Mouse (Mus musculus) embryonic facial prominence, embryonic 12.5 days (tissue): Measurements from ENCODE around the gene Gck. TPM values are rescaled to one million over a fixed set of nuclear protein-coding genes. Genes with fewer than 3 reads are reported as not detected.
A peak's percentile ranks its signal among the peaks of the same experiment; 100 is the strongest.

Experiments used
- ATAC-seq: fragments of 200-750 bp; cut with Nextera tagmentation; 2 replicates; pipeline ENCODE4 v1.8.0; 2017; ENCODE audit not compliant: insufficient number of reproducible peaks, insufficient read depth, low FRiP score, low TSS enrichment
- H3K27ac ChIP-seq: fragments of 300-500 bp; sonication (generic); 2 replicates; pipeline ENCODE4 v1.5.1; 2016; ENCODE audit warnings: mild to moderate bottlenecking
- H3K27me3 ChIP-seq: fragments of 300-500 bp; sonication (generic); 2 replicates; pipeline ENCODE4 v1.6.1; 2016; ENCODE audit warnings: mild to moderate bottlenecking, moderate library complexity
- H3K36me3 ChIP-seq: fragments of 300-500 bp; sonication (generic); 2 replicates; pipeline ENCODE4 v1.6.1; 2016; ENCODE audit warnings: mild to moderate bottlenecking
- H3K4me1 ChIP-seq: fragments of 300-500 bp; sonication (generic); 2 replicates; pipeline ENCODE4 v1.6.1; 2016
- H3K4me2 ChIP-seq: fragments of 300-500 bp; sonication (generic); replicated peaks from 2 replicates; pipeline ENCODE4 v1.6.1; 2016; ENCODE audit warnings: mild to moderate bottlenecking, moderate library complexity
- H3K4me3 ChIP-seq: fragments of 300-500 bp; sonication (generic); 2 replicates; pipeline ENCODE4 v1.5.1; 2016; ENCODE audit warnings: mild to moderate bottlenecking
- H3K9ac ChIP-seq: fragments of 300-500 bp; sonication (generic); 2 replicates; pipeline ENCODE4 v1.6.1; 2016; ENCODE audit warnings: mild to moderate bottlenecking, moderate library complexity
- H3K9me3 ChIP-seq: fragments of 300-500 bp; sonication (generic); 2 replicates; pipeline ENCODE4 v1.6.1; 2016; ENCODE audit warnings: mild to moderate bottlenecking, moderate library complexity
- WGBS: fragments of 180-500 bp; shearing (Covaris S2); methylation state at CpG from one replicate; pipeline ENCODE4 v1.1.7; 2016; 5-methylcytosine and 5-hydroxymethylcytosine counted together
- polyA plus RNA-seq: library from polyadenylated mRNA; unstranded; fragments of >200 nt; fragmentation: Nextera tagmentation; extraction: Ambion mirVana; gene quantifications from 2 replicates; pipeline ENCODE4 v1.2.1, GENCODE M21; 2016

The Gck gene
- polyA plus RNA-seq, 1 experiment from 2014 or later: 3.5 TPM

DNA sequence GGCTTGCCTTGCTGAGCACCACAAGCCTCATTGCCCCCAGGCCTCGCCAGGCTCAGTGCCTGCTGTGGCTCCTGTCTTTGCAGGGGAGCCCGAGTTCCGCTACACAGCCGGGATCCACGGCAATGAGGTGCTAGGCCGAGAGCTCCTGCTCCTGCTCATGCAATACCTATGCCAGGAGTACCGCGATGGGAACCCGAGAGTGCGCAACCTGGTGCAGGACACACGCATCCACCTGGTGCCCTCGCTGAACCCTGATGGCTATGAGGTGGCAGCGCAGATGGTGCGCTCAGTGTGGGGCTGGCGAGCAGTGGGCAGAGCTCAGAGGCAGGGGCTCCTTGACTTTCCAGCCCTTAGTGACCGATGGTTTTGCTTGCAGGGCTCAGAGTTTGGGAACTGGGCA is 80.5 kb downstream of the Gck start:
- no peaks in the 10 kb centered on the region for H3K9me3 ChIP-seq
- WGBS: 93% methylated on average over 16 of the region's 16 CpGs
- ATAC-seq: no peak
- H3K27ac ChIP-seq: no peak overlapping the region
- no peak overlapping the region for H3K4me3 ChIP-seq
- no peaks in the 10 kb centered on the region for H3K4me1 ChIP-seq
- H3K27me3 ChIP-seq: no peaks in the 10 kb centered on the region
- H3K4me2 ChIP-seq: no peak overlapping the region
- H3K9ac ChIP-seq: no peak overlapping the region
- H3K36me3 ChIP-seq: peaks cover 59% of the 10 kb centered on the region

DNA sequence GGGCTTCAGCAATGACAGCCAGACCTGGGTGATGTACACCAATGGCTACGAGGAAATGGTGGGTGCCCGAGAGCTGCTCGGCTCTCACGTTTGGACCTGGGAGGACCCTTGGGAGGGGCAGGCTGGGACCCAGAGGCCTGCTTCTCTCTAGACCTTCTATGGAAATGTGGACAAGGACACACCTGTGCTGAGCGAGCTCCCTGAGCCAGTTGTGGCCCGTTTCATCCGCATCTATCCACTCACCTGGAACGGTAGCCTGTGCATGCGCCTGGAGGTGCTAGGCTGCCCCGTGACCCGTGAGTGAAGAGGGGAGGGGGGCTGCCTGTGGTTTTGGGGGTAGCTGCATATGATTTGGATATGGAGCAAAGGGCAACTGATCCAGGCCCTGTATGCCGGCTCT is 81.6 kb downstream of the Gck start:
- peaks cover 48% of the 10 kb centered on the region for H3K36me3 ChIP-seq
- H3K27me3 ChIP-seq: no peaks in the 10 kb centered on the region
- H3K9ac ChIP-seq: no peak overlapping the region
- H3K4me2 ChIP-seq: no peak overlapping the region
- no peak overlapping the region for H3K27ac ChIP-seq
- H3K4me3 ChIP-seq: no peak overlapping the region
- H3K9me3 ChIP-seq: no peaks in the 10 kb centered on the region
- ATAC-seq: no peak
- 0 out of 2 replicates have a peak, but pooled peaks cover 1% of the 10 kb centered on the region for H3K4me1 ChIP-seq
- WGBS: 93% methylated on average over 12 of the region's 12 CpGs

DNA sequence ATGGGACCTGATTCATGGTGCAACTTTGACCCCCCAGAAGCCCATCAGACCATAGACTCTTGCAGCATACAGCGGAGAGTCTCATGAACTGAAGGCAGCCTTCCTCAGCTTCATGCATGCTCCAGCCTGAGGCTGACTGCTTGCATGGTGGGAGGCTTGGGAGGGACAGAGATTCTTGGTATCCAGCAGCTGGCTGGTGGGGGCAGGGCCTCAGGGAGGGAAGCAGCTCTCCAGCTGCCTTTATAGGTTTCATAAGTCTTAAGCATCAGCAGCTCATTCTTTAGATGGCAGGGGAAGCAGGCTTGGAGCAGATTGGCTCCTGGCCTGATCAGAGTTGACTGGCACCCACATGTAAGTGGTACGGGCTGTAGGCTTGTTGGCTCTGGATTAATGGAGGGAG is 82.7 kb downstream of the Gck start:
- 89% methylated on average over 2 of the region's 2 CpGs for WGBS
- no peaks in the 10 kb centered on the region for H3K9me3 ChIP-seq
- H3K9ac ChIP-seq: no peak overlapping the region
- ATAC-seq: no peak
- no peak overlapping the region for H3K4me3 ChIP-seq
- peaks cover 37% of the 10 kb centered on the region for H3K36me3 ChIP-seq
- H3K27me3 ChIP-seq: peaks cover 1% of the 10 kb centered on the region
- no peak overlapping the region for H3K27ac ChIP-seq
- peaks cover 10% of the 10 kb centered on the region for H3K4me1 ChIP-seq
- H3K4me2 ChIP-seq: no peak overlapping the region

DNA sequence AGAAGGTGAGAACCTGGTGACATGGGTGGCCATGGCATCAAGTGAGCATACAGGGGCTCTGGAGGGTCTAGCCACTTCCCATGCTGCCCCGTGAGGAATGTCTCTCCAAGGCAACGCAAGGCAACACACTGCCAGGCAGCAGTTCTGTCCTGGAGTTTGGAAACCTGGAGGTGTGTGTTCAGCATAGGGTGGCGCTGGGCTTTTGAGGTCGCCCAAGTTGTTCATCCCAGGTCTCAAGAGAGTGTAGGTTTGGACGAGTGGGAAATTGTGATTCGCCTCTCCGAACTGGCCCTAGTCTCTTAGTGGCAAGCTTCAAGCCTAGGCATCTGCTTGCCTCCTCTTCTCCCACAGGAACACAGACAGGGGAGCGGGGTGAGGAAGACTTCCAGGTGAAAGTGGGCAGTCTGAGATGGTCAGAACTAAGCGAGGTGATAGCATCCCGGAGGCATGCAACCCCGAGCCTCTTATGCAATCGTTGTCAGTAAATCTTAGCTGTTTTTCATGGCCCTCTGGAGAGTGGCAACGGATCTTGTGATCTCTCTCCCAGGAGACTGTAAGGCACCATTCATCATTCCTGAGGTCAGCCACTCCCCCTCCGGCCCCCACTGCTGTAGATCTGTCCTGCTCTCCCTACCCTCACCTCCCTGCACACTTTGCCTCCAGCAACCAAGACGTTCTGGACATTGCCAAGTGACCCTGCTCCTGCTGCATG is 87.3 kb downstream of the Gck start:
- H3K27ac ChIP-seq: no peak overlapping the region
- 0 out of 2 replicates have a peak, but pooled peaks cover 6% of the 10 kb centered on the region for H3K36me3 ChIP-seq
- peak overlapping the region; percentile 46 for H3K4me3 ChIP-seq
- WGBS: 21% methylated on average over 15 of the region's 15 CpGs
- peak overlapping the region; percentile 76 for H3K4me2 ChIP-seq
- no peaks in the 10 kb centered on the region for H3K9me3 ChIP-seq
- H3K27me3 ChIP-seq: peaks cover 22% of the 10 kb centered on the region
- H3K9ac ChIP-seq: peak overlapping the region; percentile 58; the same call in 1 of the 2 replicates
- H3K4me1 ChIP-seq: peaks cover 21% of the 10 kb centered on the region
- ATAC-seq: no peak

DNA sequence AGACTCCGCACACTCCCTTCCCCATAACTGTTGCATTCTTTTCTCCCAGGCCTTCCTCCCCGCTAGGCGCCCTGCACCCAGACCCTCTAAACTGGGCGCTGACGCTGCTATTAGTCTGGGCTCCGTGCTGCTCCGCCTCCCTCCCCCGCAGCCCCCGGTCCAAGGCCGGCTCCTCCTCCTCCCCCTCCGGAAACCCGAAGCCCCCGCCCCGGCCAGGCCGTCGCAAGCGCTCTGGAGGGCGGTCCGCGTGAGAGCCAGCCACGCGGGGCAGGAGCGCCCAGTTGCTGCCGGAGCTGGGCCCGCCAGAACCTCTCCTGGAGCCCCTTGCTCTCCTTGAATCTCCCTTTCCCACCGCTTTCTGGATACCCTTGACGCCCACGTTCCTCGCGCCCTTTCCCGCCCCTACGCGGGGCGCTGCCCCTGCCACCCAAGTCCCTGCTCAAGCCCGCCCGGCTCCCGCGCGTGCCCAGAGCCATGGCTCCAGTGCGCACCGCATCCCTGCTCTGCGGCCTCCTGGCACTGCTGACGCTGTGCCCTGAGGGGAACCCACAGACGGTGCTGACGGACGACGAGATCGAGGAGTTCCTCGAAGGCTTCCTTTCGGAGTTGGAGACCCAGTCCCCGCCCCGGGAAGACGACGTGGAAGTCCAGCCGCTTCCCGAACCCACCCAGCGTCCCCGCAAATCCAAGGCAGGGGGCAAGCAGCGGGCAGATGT is 88.0 kb downstream of the Gck start, which contains the start of gene Aebp1:
Gene Aebp1 (plus strand): TSS at position 270 of the 716 bp plus-strand sequence.
- Histone ChIP-seq H3K4me1 (peaks cover 21% of the 10 kb centered on the region), H3K4me3 (peak within 1 kb of the TSS; percentile 46), H3K27ac (no peak within 1 kb of the TSS), H3K9ac (peak within 1 kb of the TSS; percentile 58), H3K36me3 (0 out of 2 replicates have a peak, but pooled peaks cover 6% of the 10 kb centered on the region), H3K27me3 (peaks cover 22% of the 10 kb centered on the region), H3K9me3 (no peaks in the 10 kb centered on the region), H3K4me2 (peak within 1 kb of the TSS; percentile 76)
- 3% methylated on average over 58 of the region's 59 CpGs for WGBS
- 0 out of 2 replicates have a peak, but pooled peaks have one; percentile 58 for ATAC-seq

DNA sequence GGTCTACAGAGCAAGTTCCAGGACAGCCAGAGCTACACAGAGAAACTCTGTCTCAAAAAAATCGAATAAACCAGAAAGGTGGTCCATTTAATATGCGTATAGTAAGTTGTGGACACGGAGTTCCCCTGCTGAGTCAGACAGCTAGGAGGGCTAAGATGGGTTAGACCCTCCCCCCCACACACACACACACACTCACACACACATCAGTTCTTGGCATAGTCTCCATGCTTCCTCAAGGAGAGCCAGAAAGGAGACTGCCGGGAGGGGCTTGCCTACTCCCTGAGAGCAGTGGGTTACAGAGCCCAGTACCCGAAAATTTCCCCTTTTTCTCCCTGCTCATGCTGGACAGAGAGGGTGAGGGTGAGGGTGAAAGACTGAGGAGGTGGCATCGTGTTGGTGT is 89.2 kb downstream of the Gck start:
- ATAC-seq: no peak
- peaks cover 27% of the 10 kb centered on the region for H3K4me1 ChIP-seq
- H3K4me3 ChIP-seq: no peak overlapping the region
- no peak overlapping the region for H3K4me2 ChIP-seq
- H3K9me3 ChIP-seq: no peaks in the 10 kb centered on the region
- no peak overlapping the region for H3K9ac ChIP-seq
- H3K27me3 ChIP-seq: peaks cover 22% of the 10 kb centered on the region
- H3K27ac ChIP-seq: no peak overlapping the region
- 62% methylated on average over 6 of the region's 6 CpGs for WGBS
- 0 out of 2 replicates have a peak, but pooled peaks cover 6% of the 10 kb centered on the region for H3K36me3 ChIP-seq

DNA sequence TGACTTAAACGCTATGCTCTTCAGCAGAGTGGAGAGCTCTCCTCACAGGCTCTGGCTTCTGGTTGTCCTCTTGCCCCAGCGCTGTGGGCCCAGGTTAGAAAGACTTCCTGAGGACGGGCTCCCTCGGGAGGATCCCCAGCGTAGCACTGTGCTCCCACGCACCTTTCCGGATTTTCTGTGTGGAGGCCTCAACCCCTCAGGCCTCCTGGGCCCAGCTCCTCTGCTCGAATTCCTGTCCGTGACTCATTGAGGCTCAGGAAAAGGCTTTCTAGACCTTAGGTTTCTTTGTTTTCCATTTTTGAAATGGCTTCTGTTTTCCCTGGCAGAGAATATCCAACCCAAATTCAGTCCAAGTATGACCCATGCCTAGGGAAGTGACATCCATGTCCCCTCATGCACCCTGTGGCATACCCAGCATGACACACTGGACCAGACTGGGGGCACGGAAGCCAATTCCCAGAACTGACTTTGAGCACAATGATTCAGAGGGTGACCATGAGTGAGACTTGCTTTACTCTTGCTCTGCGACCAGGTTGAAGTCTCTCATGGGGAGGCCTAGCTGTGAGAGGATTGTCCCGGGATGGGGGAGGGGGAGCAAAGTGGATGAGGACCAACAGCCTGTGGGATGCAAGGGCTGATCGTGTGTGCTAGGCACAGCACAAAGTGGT is 89.9 kb downstream of the Gck start:
- no peak overlapping the region for H3K9ac ChIP-seq
- no peak overlapping the region for H3K4me2 ChIP-seq
- WGBS: 81% methylated on average over 13 of the region's 13 CpGs
- no peak for ATAC-seq
- H3K27ac ChIP-seq: no peak overlapping the region
- peaks cover 30% of the 10 kb centered on the region for H3K4me1 ChIP-seq
- no peak overlapping the region for H3K4me3 ChIP-seq
- peaks cover 22% of the 10 kb centered on the region for H3K27me3 ChIP-seq
- no peaks in the 10 kb centered on the region for H3K9me3 ChIP-seq
- no peaks in the 10 kb centered on the region for H3K36me3 ChIP-seq

DNA sequence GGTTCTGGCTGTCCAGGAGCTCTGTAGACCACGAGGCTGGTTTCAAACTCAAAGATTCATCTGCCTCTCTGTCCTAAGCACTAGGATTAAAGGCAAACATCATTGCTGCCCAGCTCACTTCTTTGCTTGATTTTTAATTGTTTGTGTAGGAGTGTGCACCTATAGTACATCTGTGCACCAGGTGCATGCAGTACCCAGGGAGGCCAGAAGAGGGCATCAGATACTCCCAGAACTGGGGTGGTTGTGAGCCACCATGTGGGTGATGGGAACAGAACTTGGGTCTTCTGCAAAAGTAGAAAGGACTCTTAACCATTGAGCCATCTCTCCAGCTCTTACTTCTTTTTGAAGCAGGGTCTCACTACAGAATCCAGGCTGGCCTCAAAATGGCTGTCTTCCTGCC is 91.2 kb downstream of the Gck start:
- no peaks in the 10 kb centered on the region for H3K9me3 ChIP-seq
- H3K36me3 ChIP-seq: no peaks in the 10 kb centered on the region
- H3K9ac ChIP-seq: no peak overlapping the region
- H3K4me1 ChIP-seq: peaks cover 30% of the 10 kb centered on the region
- 88% methylated on average over 1 of the region's 1 CpGs for WGBS
- no peak for ATAC-seq
- H3K4me2 ChIP-seq: no peak overlapping the region
- H3K27me3 ChIP-seq: peaks cover 22% of the 10 kb centered on the region
- H3K4me3 ChIP-seq: no peak overlapping the region
- no peak overlapping the region for H3K27ac ChIP-seq

DNA sequence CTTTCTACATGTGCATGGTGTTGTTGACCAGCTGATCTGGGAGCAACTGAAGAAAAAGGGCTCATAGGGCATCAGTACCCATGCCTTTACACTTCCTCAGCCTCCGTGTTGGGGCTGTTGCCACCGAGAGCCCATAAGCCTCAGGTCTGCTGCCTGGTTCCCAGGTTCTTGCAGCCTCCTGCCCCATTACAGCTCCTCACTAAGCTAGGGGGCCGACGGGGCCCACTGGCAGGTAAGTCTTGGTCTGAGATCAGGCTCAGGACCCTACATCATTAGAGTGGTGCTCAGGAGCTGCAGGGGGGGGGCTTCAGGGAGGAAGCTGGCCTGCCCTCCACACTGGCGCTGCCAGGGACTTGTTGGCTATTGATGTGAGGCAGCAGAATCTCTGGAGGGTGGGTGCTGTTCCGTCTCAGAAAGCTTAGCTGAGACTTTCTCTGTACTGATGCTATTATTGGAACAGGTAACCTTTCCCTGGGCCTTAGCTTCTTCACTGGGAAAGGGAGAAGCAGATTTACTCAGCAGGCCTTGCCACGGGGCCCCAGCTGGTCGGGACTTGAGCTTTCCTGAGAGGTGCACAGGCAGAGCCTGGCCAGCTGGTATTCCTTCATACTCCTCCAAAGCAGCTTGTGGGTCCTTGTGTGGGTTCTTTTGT is 93.3 kb downstream of the Gck start:
- Histone ChIP-seq H3K4me1 (peaks cover 19% of the 10 kb centered on the region; the same call in 1 of the 2 replicates), H3K27ac (no peak overlapping the region; the same call in 1 of the 2 replicates), H3K4me2 (no peak overlapping the region), H3K9ac (no peak overlapping the region), H3K4me3 (no peak overlapping the region), H3K36me3 (no peaks in the 10 kb centered on the region), H3K9me3 (no peaks in the 10 kb centered on the region), H3K27me3 (peaks cover 14% of the 10 kb centered on the region)
- WGBS: 81% methylated on average over 8 of the region's 8 CpGs
- no peak for ATAC-seq

DNA sequence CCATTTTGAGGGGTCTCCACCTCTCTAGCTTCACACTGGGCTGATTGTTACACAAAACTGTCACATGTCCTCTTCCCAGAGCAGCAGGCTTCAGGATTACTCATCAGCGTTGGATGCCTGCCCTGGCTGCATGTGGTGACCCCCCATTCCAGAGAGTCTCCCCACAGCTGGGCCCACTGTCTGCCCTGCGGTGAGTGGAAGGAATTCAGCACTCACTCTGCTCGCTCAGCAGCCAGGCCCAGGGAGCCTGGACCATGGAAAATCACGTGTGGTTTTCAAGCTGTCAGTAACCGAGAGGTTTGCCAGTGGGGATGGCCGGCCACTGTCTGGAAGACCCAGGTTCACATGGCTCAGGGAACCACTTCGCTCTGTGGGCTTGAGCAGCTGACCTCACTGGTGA is 94.0 kb downstream of the Gck start:
- no peak for ATAC-seq
- Histone ChIP-seq H3K27me3 (peaks cover 7% of the 10 kb centered on the region; the same call in 1 of the 2 replicates), H3K9me3 (no peaks in the 10 kb centered on the region), H3K27ac (peak overlapping the region; percentile 43; the same call in 1 of the 2 replicates), H3K4me1 (peaks cover 13% of the 10 kb centered on the region; the same call in 1 of the 2 replicates), H3K36me3 (no peaks in the 10 kb centered on the region), H3K4me2 (no peak overlapping the region), H3K4me3 (no peak overlapping the region), H3K9ac (0 out of 2 replicates have a peak overlapping the region, but pooled peaks have one; percentile 24)
- whole genome bisulfite sequencing: 33% methylated on average over 7 of the region's 7 CpGs

DNA sequence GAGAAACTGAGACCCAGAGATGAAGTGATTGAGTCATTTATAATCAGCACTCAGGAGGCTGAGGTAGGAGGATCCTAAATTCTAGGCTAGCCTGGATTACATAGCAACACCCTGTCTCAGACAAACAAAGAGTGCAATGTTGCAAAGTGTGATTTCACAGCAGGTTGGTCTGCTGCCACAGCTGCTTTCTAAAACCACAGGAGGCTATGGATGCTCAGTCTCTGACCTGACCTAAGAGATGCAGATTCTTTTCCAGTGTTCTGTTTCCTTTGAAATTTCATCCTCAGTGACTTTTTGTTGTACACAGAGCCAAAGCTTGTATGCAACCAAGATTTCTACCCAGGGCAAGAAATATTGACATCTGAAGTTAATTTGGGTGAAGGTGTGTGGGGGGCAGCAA is 94.4 kb downstream of the Gck start:
- Histone ChIP-seq H3K9me3 (no peaks in the 10 kb centered on the region), H3K4me1 (peaks cover 13% of the 10 kb centered on the region; the same call in 1 of the 2 replicates), H3K4me3 (no peak overlapping the region), H3K36me3 (no peaks in the 10 kb centered on the region), H3K27me3 (peaks cover 3% of the 10 kb centered on the region; the same call in 1 of the 2 replicates), H3K9ac (no peak overlapping the region), H3K27ac (peak overlapping the region; percentile 43; the same call in 1 of the 2 replicates), H3K4me2 (no peak overlapping the region)
- no peak for ATAC-seq
